Mouse (Mus musculus): ENCODE data around the gene Acta2.

- TF ChIP-seq CTCF (conservative IDR thresholded peaks at IDR 0.05; ENCODE audit: insufficient read depth, insufficient read length, low read depth, low read length) (no peak), POLR2A (IDR thresholded peaks at IDR 0.05; ENCODE audit: low read depth, low read length) (no peak)
Measured at GRCm38 (mm10) chr19:34291956-34292355, 36.6 kb upstream of the Acta2 start.

Data from kidney, adult 2 months (tissue).